In genomic region chr4:47649951-47650350, GRCm38 (mm10) we compare ENCODE assay signal across 21 mouse cellular contexts.
DNase-seq lines count a peak whose midpoint lies in the region; ATAC-seq and TF ChIP-seq lines count a peak whose summit lies in the region.
"Had no signal": no experiment of that assay in that cellular context is flagged by ENCODE, and none has a peak within 500 bp of the region (broad histone marks: within the 10 kb centered on the region; RNA-seq: fewer than 3 reads in every experiment).

No protein-coding gene starts in this region.

- H3K79me2 ChIP-seq in CH12.LX (replicated peaks; ENCODE audit: control insufficient read depth, extremely low read depth, insufficient read depth, poor library complexity, severe bottlenecking): no peaks in the 10 kb centered on the region

- dilution Hi-C loops in CH12.LX (cut with MboI; ENCODE audit: extremely low pct_ligation_motif_present, extremely low pct_unique_long_range_greater_than_20kb, low sequenced_read_pairs): no loop called here

- no peak overlapping the region for H3K4me3 ChIP-seq in heart, embryonic 10.5 days
- H3K4me3 ChIP-seq in intestine, embryonic 14.5 days (ENCODE audit: low read depth, low read length): no peak overlapping the region
- H3K4me3 ChIP-seq in intestine, embryonic 16.5 days (ENCODE audit: low read length): no peak overlapping the region
- no peak overlapping the region for H3K4me3 ChIP-seq in liver, postnatal 0 days (ENCODE audit: low read depth, low read length)
- H3K4me3 ChIP-seq in liver, embryonic 12.5 days: no peak overlapping the region
- H3K4me3 ChIP-seq in CH12.LX (replicated peaks in 1 of 3; ENCODE audit: low read depth in 2 of 3, low read length in 2 of 3, poor library complexity in 1 of 3): no peak overlapping the region
- H3K4me3 ChIP-seq: embryonic facial prominence, embryonic 10.5 days; embryonic facial prominence, embryonic 12.5 days; forebrain, embryonic 13.5 days; forebrain, embryonic 15.5 days had no signal

- no peak overlapping the region for H3K4me2 ChIP-seq in intestine, embryonic 14.5 days (ENCODE audit: low read length)
- no peak overlapping the region for H3K4me2 ChIP-seq in intestine, embryonic 16.5 days (ENCODE audit: low read depth, low read length)
- no peak overlapping the region for H3K4me2 ChIP-seq in liver, postnatal 0 days (ENCODE audit: low read depth, low read length)
- H3K4me2 ChIP-seq in liver, embryonic 12.5 days: no peak overlapping the region
- H3K4me2 ChIP-seq in CH12.LX (ENCODE audit: insufficient read depth, low read depth, poor library complexity, severe bottlenecking): no peak overlapping the region
- H3K4me2 ChIP-seq: embryonic facial prominence, embryonic 12.5 days; forebrain, embryonic 13.5 days; forebrain, embryonic 15.5 days had no signal

- no peak for TF ChIP-seq EP300 in liver, postnatal 0 days (IDR thresholded peaks at IDR 0.05; ENCODE audit: low read depth)
- no peak for TF ChIP-seq EP300 in CH12.LX (IDR thresholded peaks at IDR 0.05; ENCODE audit: low read length)

- H3K9me3 ChIP-seq in heart, embryonic 10.5 days: no peaks in the 10 kb centered on the region
- H3K9me3 ChIP-seq in intestine, embryonic 14.5 days (ENCODE audit: control insufficient read depth, low read length): peaks cover 2% of the 10 kb centered on the region; the same call in 1 of the 2 replicates
- H3K9me3 ChIP-seq in intestine, embryonic 16.5 days (ENCODE audit: control insufficient read depth, low read length): no peaks in the 10 kb centered on the region
- H3K9me3 ChIP-seq in liver, postnatal 0 days (ENCODE audit: low read length): peaks cover 4% of the 10 kb centered on the region; the same call in 1 of the 2 replicates
- no peaks in the 10 kb centered on the region for H3K9me3 ChIP-seq in liver, embryonic 12.5 days (replicated peaks)
- H3K9me3 ChIP-seq in CH12.LX (replicated peaks; ENCODE audit: low read length): no peaks in the 10 kb centered on the region
- H3K9me3 ChIP-seq: embryonic facial prominence, embryonic 12.5 days; forebrain, embryonic 13.5 days; forebrain, embryonic 15.5 days had no signal

- no peak for TF ChIP-seq CTCF in liver, postnatal 0 days (IDR thresholded peaks at IDR 0.05; ENCODE audit: low read depth)
- TF ChIP-seq CTCF in CH12.LX (conservative IDR thresholded peaks at IDR 0.05 in 1 of 2, IDR thresholded peaks at IDR 0.05 in 1 of 2; ENCODE audit: low read depth in 2 of 2, low read length in 2 of 2): no peak

- WGBS in heart, embryonic 10.5 days: 85% methylated on average over 3 of the region's 3 CpGs
- 70% methylated on average over 3 of the region's 3 CpGs for WGBS in intestine, embryonic 14.5 days
- 70% methylated on average over 3 of the region's 3 CpGs for WGBS in intestine, embryonic 16.5 days
- WGBS in liver, postnatal 0 days (ENCODE audit: insufficient replicate concordance): 59% methylated on average over 3 of the region's 3 CpGs
- WGBS in liver, embryonic 12.5 days (ENCODE audit: insufficient replicate concordance): 68% methylated on average over 3 of the region's 3 CpGs

- ATAC-seq in intestine, embryonic 14.5 days (replicated peaks; ENCODE audit: low FRiP score, low TSS enrichment, low read depth): no peak
- ATAC-seq in intestine, embryonic 16.5 days: no peak
- ATAC-seq in liver, postnatal 0 days: peak; percentile 87
- no peak for ATAC-seq in liver, embryonic 12.5 days
- ATAC-seq: CD4-positive, CD25-positive, alpha-beta regulatory T cell, adult 4 months; forebrain, embryonic 13.5 days; forebrain, embryonic 15.5 days had no signal

- H3K27me3 ChIP-seq in heart, embryonic 10.5 days (ENCODE audit: insufficient read depth, poor library complexity, severe bottlenecking): no peaks in the 10 kb centered on the region
- no peaks in the 10 kb centered on the region for H3K27me3 ChIP-seq in intestine, embryonic 14.5 days (replicated peaks; ENCODE audit: control insufficient read depth, insufficient read depth, low read length)
- H3K27me3 ChIP-seq in intestine, embryonic 16.5 days (replicated peaks; ENCODE audit: control insufficient read depth, insufficient read depth, low read length): no peaks in the 10 kb centered on the region
- H3K27me3 ChIP-seq in liver, postnatal 0 days (ENCODE audit: insufficient read depth, low read length): no peaks in the 10 kb centered on the region
- H3K27me3 ChIP-seq in liver, embryonic 12.5 days (replicated peaks): no peaks in the 10 kb centered on the region
- no peaks in the 10 kb centered on the region for H3K27me3 ChIP-seq in CH12.LX (replicated peaks)
- H3K27me3 ChIP-seq: embryonic facial prominence, embryonic 12.5 days; forebrain, embryonic 15.5 days had no signal

- in situ Hi-C loops in CH12.LX (cut with MboI; ENCODE audit: low pct_ligation_motif_present, low pct_unique_long_range_greater_than_20kb, low sequenced_read_pairs): no loop called here

- no peak overlapping the region for H3K9ac ChIP-seq in intestine, embryonic 14.5 days (ENCODE audit: low read length)
- no peak overlapping the region for H3K9ac ChIP-seq in intestine, embryonic 16.5 days (ENCODE audit: low read depth, low read length)
- H3K9ac ChIP-seq in liver, postnatal 0 days (replicated peaks): no peak overlapping the region
- H3K9ac ChIP-seq in liver, embryonic 12.5 days: no peak overlapping the region
- no peak overlapping the region for H3K9ac ChIP-seq in CH12.LX (ENCODE audit: insufficient read depth, low read depth)
- H3K9ac ChIP-seq: embryonic facial prominence, embryonic 12.5 days; forebrain, embryonic 13.5 days; forebrain, embryonic 15.5 days had no signal

- H3K4me1 ChIP-seq in heart, embryonic 10.5 days: peaks cover 5% of the 10 kb centered on the region; the same call in 1 of the 2 replicates
- H3K4me1 ChIP-seq in intestine, embryonic 14.5 days (replicated peaks; ENCODE audit: control insufficient read depth, insufficient read depth, low read length): peaks cover 4% of the 10 kb centered on the region; the same call in 1 of the 2 replicates
- no peaks in the 10 kb centered on the region for H3K4me1 ChIP-seq in intestine, embryonic 16.5 days (ENCODE audit: control insufficient read depth, insufficient read depth, low read length)
- H3K4me1 ChIP-seq in liver, postnatal 0 days (ENCODE audit: insufficient read depth): no peaks in the 10 kb centered on the region
- no peaks in the 10 kb centered on the region for H3K4me1 ChIP-seq in liver, embryonic 12.5 days
- no peaks in the 10 kb centered on the region for H3K4me1 ChIP-seq in CH12.LX (ENCODE audit: control insufficient read depth in 1 of 2, insufficient read depth in 2 of 2)

- TF ChIP-seq POLR2A in CH12.LX (IDR thresholded peaks at IDR 0.05; ENCODE audit: low read depth, low read length): no peak

- H3K36me3 ChIP-seq in heart, embryonic 10.5 days: no peaks in the 10 kb centered on the region
- H3K36me3 ChIP-seq in intestine, embryonic 14.5 days (ENCODE audit: control insufficient read depth, insufficient read depth, low read length): no peaks in the 10 kb centered on the region
- H3K36me3 ChIP-seq in intestine, embryonic 16.5 days (ENCODE audit: control insufficient read depth, insufficient read depth, low read length): no peaks in the 10 kb centered on the region
- no peaks in the 10 kb centered on the region for H3K36me3 ChIP-seq in liver, postnatal 0 days (replicated peaks; ENCODE audit: insufficient read depth, low read length)
- no peaks in the 10 kb centered on the region for H3K36me3 ChIP-seq in liver, embryonic 12.5 days
- no peaks in the 10 kb centered on the region for H3K36me3 ChIP-seq in CH12.LX (replicated peaks in 1 of 2; ENCODE audit: control insufficient read depth in 1 of 2, insufficient read depth in 1 of 2, low read length in 1 of 2)
- H3K36me3 ChIP-seq: embryonic facial prominence, embryonic 10.5 days; embryonic facial prominence, embryonic 12.5 days; forebrain, embryonic 15.5 days had no signal

- DNase-seq in heart, adult 18-20 months: peak; percentile 6 to 26
- DNase-seq in heart, embryonic 10.5 days (ENCODE audit: low spot score): no peak
- DNase-seq in intestine, embryonic 14.5 days (ENCODE audit: low spot score): peak; percentile 4
- no peak for DNase-seq in liver, postnatal 0 days
- peak; percentile 18 for DNase-seq in CH12.LX (ENCODE audit: extremely low read depth)
- DNase-seq: adrenal gland, adult 8-10 months; adrenal gland, postnatal 14 days; adrenal gland, postnatal 36 days; B cell, adult 2 months; cerebellum, adult 11-12 months; cerebellum, adult 2 months; cerebellum, adult 9-10 months; cerebellum, postnatal 10 days; cerebellum, postnatal 25 days had no signal

- H3K27ac ChIP-seq in heart, embryonic 10.5 days: no peak overlapping the region
- no peak overlapping the region for H3K27ac ChIP-seq in intestine, embryonic 14.5 days (ENCODE audit: low read depth)
- H3K27ac ChIP-seq in intestine, embryonic 16.5 days (ENCODE audit: low read length): no peak overlapping the region
- H3K27ac ChIP-seq in liver, postnatal 0 days (ENCODE audit: low read depth): no peak overlapping the region
- no peak overlapping the region for H3K27ac ChIP-seq in liver, embryonic 12.5 days
- no peak overlapping the region for H3K27ac ChIP-seq in CH12.LX (ENCODE audit: insufficient read depth, low read depth)
- H3K27ac ChIP-seq: embryonic facial prominence, embryonic 10.5 days; embryonic facial prominence, embryonic 12.5 days; forebrain, embryonic 13.5 days; forebrain, embryonic 15.5 days had no signal

- no peak for TF ChIP-seq RAD21 in CH12.LX (IDR thresholded peaks at IDR 0.05; ENCODE audit: low read depth, low read length)

TF ChIP-seq in CH12.LX, 34 proteins besides CTCF, POLR2A, EP300 and RAD21:
- peak; percentile 47 for TF ChIP-seq ZNF384 (IDR thresholded peaks at IDR 0.05; ENCODE audit: low read depth, low read length)
- no peak for TF ChIP-seq TBP (conservative IDR thresholded peaks at IDR 0.05; ENCODE audit: low read depth, low read length)

Comparison
In these comparisons a context has a peak if more than half of its experiments do, and no peak if none do; other contexts are left out.
1. DNase-seq: peak in heart, adult 18-20 months (2 of 2), intestine, embryonic 14.5 days (single experiment) and CH12.LX (single experiment); none in heart, embryonic 10.5 days (single experiment) and liver, postnatal 0 days (single experiment).